Mouse (Mus musculus): Measurements from ENCODE around the gene Atxn10. TPM values are rescaled to one million over a fixed set of nuclear protein-coding genes. Genes with fewer than 3 reads are reported as not detected.
"Not testable (repeated sequence)": the region's sequence is repeated elsewhere in the genome, so short reads cannot be mapped to it uniquely, and the experiment has no call there.

Gene Atxn10
- total RNA-seq, 2 experiments from 2014 or later = 46.5 to 47.1 TPM

DNA sequence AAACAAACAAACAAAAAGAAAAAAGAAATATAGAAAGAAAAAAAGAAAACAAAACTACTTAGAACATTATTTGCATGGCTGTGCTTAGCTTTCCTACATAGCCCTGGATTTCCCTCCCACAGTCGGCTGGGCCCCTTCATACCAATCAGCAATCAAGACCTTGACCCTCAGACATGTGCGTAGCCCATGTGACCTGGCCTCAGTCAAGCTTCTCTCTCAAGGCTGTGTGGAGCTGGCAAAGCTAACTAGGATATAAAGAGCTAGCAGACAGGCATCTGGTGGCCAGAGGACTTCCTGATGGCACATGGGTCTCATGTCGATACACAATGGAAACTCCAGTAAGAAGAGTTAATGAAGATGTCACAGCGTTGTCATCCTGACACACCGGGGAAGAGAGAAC lies 6.9 kb upstream of the Atxn10 start:
- ATAC-seq (replicated peaks; ENCODE audit: low FRiP score, low TSS enrichment, poor library complexity, severe bottlenecking) = no peak

DNA sequence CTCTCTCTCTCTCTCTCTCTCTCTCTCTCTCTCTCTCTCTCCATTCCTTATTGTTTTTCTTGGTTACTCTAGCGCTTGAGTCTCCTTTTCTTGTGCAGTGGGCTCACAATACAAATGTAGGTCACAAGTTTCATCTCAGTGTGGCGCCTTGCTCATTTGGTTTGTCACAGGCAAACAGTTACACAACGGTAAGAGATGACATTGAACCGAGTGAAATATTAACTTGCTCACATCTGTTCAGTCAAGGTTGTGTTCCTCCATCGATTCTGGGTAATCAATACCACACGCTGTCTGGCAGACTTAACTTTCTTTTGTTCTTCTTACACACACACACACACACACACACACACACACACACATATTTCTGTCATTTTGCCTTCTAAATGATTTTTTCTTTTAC lies 6.0 kb upstream of the Atxn10 start:
- ATAC-seq (replicated peaks; ENCODE audit: low FRiP score, low TSS enrichment, poor library complexity, severe bottlenecking) = no peak

DNA sequence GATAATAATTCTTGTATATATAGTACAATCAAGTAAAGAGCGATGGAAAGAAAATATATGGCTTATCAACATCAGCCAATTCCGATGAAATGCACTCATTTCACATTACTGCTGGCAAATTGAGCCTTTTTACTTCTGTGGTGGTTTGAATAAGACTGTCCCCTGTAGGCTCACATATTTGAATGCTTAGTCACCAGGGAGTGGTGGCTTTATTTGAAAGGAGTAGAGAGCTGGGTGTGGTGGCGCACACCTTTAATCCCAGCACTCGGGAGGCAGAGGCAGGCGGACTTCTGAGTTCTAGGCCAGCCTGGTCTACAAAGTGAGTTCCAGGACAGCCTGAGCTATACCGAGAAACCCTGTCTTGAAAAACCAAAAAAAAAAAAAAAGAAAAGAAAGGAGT lies 2.5 kb upstream of the Atxn10 start:
- not testable (repeated sequence) for ATAC-seq (replicated peaks; ENCODE audit: low FRiP score, low TSS enrichment, poor library complexity, severe bottlenecking)

DNA sequence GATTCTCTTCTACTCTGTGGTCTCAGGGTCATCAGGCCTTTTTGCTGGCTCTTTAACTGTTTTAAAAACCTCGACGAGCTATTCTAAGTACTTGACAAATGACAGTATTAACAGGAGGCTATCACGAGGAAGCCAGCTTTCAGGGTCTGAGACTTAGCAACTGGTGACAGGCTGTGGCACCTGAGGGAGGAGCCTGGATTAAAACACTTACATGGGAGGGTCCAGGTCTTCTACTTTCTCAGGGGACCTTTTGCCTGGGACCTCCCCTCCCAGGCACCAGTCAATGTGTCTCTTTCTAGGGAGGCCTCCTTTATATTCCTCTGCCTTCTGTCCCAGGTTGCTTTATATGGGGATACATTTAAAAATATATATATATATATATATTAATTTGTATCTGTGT lies 1.8 kb upstream of the Atxn10 start:
- no peak for ATAC-seq (replicated peaks; ENCODE audit: low FRiP score, low TSS enrichment, poor library complexity, severe bottlenecking)

DNA sequence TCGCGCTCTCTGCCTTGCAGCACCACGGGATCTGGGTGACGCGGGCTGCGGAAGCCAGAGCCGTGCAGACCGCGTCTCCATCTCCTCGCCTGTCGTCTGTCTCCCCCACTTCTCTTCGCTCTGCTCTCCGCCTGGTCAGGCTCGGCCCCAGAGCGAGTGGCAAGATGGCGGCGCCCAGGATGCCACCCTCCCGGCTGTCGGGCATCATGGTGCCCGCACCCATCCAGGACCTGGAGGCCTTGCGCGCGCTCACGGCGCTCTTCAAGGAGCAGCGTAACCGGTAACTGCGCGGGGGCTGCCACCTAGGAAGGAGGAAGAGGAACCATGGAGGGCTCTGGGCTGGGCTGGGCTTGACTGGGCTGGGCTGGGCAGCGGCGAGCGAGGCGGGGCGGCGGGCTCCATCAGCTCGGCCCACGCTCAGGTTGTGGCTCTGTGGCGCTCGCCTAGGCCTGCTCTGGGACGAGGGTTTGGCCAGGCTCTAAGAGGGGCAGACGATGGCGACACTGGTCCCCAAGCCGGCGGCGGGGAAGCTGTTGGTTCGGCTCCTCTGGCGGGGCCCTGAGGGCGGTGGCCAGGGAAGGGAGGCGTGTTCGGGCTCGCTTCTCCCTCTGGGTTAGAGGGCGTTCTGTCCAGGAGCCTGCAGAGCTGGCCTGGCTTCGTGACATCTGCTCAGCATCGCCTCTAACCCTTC lies 401 bp downstream of the Atxn10 start:
- peak; percentile 87 for ATAC-seq (replicated peaks; ENCODE audit: low FRiP score, low TSS enrichment, poor library complexity, severe bottlenecking)

DNA sequence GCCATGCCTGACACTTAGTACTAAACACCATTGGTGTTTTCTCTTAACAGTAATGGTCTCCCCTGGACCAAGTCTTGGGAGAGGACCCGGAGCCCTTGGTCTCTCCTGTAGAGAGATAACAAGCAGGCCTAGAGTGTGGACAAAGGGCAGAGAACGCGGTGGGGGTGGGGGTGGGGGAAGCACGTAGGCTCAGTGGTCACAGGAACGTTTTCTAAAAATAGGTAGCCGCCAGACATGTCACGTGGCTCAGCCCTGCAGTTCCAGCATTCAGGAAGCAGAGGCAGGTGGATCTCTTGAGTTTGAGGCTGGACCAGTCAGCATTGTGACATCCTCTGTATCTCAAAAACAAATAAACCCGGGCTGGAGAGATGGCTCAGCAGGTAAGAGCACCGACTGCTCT lies 1.2 kb downstream of the Atxn10 start:
- no peak for ATAC-seq (replicated peaks; ENCODE audit: low FRiP score, low TSS enrichment, poor library complexity, severe bottlenecking)

DNA sequence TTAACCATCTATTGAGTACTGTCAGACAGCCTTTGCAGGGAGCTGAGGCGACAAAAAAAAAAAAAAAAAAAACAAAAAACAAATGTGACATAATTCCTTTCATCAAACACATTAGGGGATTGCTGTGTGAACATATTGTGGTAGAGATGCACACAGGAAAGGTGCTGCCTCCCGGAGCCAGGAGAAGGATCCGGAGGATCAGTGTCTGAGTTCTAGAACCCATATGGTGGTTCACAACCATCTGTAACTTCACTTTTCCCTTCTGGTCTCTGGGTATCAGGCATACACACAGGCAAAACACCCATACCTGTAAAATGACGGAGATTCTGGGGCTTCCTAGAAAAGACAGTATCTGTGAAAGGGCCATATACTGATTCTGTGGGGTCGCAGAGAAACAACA lies 1.9 kb downstream of the Atxn10 start:
- ATAC-seq (replicated peaks; ENCODE audit: low FRiP score, low TSS enrichment, poor library complexity, severe bottlenecking) = no peak

DNA sequence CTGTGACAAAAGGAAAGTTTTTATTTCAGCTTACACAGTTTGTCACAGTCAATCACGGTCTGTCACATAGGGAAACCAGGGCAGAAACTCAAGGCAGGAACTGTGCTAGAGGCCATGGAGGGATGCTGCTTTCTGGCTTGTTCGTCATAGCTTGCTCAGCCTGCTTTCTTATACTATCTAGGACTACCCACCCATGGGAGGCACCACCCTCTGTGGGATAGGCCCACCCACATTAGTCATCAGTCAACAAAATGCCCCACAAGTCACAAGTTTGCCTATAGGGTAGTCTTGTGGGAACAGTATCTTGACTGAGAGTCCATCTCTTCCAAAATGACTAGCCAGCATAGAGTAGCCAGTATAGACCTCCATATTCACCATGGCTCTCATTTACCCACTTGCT lies 6.2 kb downstream of the Atxn10 start:
- ATAC-seq (replicated peaks; ENCODE audit: low FRiP score, low TSS enrichment, poor library complexity, severe bottlenecking) = no peak

DNA sequence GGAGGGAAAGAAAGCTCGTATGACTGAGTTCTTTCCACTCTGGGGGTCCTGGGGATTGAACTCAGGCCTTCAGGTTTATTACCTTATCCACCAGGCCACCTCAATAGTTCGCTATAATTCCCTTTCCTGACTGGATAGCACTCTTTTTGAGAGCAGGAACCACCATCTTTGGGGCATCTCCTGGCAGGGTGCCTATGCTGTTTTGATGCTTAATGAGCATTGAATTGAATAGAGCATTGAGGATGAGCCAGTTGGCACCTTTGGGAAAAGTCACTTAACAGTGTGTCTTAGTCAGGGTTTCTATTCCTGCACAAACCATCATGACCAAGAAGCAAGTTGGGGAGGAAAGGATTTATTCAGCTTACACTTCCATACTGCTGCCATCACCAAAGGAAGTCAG lies 8.6 kb downstream of the Atxn10 start:
- no peak for ATAC-seq (replicated peaks; ENCODE audit: low FRiP score, low TSS enrichment, poor library complexity, severe bottlenecking)

DNA sequence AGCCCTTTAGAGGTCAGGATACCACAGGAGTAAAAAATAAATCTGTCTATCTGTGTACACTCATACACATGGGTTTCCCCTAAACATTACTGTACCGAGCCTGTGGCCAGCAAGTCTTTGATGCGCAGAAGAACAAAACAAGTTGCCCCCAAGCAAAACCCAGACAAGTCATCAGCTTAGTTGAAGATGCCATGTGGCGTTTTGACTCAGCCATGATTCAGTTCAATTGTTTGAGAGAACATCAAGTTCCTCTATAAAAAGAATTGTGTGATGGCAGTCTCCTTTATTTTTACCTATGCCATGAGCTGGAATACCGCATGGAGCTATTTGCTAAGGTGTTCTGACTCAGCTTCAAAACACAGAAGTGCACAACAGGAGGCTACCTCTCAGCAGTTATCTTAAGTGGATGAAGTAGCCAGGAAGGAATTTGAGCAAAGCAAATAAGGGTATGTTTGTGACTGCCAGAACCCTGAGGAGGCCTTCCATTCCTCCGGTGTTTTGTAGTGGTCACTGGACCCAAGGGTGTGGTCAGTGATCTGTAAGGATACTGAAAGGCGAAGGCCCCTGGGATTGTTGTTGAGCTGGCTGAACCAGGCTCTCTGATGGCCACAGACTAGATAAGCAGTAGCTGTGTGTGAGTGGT lies 11.1 kb downstream of the Atxn10 start:
- ATAC-seq (replicated peaks; ENCODE audit: low FRiP score, low TSS enrichment, poor library complexity, severe bottlenecking) = no peak

DNA sequence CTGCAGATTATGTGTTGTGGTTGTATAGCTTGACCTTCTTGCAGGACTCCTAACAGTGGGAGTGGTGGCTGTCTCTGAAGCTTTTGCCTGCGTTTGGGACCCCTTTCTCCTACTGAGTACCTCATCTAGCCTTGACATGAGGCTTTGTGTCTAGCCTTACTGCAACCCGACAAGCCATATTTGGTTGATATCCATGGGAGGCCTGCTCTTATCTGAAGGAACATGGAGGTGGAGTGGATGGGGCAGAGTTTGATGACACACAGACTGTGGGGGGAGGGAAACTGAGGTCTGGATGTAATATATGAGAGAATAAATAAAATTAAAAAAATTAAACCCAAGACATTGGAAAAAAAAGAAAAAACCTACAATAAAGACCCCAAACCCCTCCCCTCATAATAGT lies 14.1 kb downstream of the Atxn10 start:
- ATAC-seq (replicated peaks; ENCODE audit: low FRiP score, low TSS enrichment, poor library complexity, severe bottlenecking) = 0 out of 2 replicates have a peak, but pooled peaks have one; percentile 37

DNA sequence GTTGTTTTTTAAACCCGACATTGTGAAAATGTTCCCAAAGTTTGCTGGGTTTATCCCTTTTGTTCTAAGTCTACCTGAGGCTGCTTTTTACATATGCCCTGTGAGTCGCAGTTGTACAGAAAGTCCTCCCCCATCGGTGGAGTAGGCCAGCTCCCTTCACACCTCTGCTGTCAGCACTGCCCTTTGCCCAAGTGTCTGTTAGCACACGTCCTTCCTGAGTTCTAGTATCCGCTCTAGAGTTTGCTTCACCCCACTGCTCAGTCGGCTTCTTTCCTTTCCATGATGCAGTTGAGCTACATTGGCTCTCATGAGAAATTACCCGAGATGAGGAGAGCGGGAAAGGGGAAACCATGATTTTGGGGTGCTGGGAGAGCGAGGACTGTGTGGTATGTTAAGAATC lies 18.0 kb downstream of the Atxn10 start:
- ATAC-seq (replicated peaks; ENCODE audit: low FRiP score, low TSS enrichment, poor library complexity, severe bottlenecking) = no peak

DNA sequence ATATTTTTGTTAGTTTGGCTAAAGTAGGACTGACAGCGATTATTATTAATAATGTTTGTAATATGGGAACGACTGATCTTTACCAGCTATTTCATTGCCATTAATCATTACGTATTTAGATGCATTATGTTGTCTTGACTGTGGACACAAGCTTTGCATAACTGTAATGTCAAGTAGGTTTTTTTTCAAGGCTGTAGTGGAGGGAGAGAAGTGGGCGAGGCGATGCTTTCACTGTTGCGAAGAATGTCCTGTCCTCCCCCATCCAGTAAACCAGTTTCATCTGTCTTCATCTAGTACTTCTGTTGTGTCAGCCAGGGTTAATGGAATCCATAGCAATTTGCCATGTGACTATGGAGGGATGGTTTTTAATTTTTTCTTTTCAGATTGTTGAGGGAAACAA lies 20.1 kb downstream of the Atxn10 start:
- ATAC-seq (replicated peaks; ENCODE audit: low FRiP score, low TSS enrichment, poor library complexity, severe bottlenecking) = no peak

DNA sequence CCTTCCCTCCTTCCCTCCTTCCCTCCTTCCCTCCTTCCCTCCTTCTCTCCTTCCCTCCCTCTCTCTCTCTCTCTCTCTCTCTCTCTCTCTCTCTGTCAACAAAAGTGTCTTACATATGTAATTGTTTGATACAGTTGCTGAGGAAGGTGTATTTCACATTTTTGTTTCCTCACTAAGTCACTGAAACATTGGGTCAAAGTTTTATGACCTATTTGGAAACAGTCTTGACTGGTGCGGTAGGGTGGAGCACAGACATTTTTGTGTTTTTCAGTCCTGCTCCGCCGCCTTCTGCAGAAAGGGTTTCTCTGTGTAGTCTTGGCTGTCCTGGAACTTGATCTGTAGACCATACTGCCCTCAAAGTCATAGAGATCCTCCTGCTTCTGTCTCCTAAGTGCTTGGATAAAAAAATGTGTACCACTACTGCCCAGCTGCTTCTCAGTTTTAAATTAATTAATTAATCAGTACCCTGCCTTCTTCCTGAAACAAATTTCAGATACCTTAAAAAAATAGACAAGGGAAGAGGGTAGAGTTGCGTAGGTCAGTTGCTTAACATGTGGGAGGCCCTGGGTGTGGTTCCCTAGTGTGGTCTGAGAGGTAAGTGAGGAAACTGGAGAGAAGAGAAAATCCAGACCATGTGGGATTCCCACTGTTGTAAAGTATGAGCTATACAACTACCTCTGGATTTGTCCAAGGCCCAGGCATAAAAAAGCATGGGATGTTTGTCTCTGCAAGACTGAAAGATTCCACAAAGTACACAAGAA lies 21.6 kb downstream of the Atxn10 start:
- no peak for ATAC-seq (replicated peaks; ENCODE audit: low FRiP score, low TSS enrichment, poor library complexity, severe bottlenecking)

DNA sequence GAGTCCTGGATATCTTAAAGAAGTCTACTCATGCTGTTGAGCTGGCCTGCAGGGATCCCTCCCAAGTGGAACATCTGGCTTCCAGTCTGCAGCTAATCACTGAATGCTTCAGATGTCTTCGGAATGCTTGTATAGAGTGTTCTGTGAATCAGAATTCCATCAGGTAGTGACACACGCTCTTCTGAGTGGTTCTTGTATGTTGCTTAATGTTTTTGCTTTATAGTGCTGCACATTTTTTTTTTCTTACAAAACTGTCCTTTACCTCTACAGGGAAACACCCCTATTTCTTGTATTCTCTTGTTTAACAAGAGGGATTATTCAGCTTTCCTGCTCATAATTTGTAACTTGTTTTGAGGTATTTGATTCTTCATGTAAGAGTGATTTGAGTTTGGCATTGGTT lies 23.4 kb downstream of the Atxn10 start:
- no peak for ATAC-seq (replicated peaks; ENCODE audit: low FRiP score, low TSS enrichment, poor library complexity, severe bottlenecking)

DNA sequence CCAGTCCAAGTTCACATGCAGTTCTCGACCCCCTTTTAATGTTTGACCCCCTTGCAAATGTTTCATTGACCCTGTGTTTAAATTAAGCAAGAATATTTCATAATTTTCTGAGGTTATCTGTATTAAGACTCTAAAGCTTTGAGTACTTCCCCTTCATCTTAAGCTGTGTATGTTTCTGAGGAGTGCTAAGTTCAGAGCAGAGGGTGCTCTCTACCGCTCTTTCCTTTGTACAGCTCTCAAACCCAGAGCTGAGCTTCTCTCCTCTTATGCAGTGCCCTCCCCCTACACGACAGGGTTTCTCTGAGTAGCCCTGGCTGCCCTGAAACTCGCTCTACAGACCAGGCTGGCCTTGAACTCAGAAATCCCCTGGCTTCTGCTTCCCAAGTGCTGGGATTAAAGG lies 23.9 kb downstream of the Atxn10 start:
- no peak for ATAC-seq (replicated peaks; ENCODE audit: low FRiP score, low TSS enrichment, poor library complexity, severe bottlenecking)

DNA sequence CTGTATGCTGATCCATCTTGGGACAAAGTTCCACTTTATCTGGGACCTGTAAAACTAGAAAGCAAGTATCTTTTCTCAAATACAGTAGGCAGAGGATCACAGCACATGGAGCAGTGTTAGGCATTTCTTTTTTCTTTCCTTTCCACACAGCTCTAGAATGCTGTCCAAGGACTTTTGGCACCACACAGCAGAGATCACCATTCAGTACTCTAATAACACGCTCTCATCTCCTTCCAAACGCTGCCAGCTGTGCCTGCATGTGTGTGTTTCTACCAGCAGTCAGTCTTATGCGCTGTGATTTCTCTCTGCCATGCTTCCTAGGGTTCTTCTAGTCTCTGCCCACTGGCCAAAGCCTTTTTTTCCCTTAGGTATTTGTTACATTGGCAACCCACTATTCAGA lies 28.3 kb downstream of the Atxn10 start:
- ATAC-seq (replicated peaks; ENCODE audit: low FRiP score, low TSS enrichment, poor library complexity, severe bottlenecking) = no peak

DNA sequence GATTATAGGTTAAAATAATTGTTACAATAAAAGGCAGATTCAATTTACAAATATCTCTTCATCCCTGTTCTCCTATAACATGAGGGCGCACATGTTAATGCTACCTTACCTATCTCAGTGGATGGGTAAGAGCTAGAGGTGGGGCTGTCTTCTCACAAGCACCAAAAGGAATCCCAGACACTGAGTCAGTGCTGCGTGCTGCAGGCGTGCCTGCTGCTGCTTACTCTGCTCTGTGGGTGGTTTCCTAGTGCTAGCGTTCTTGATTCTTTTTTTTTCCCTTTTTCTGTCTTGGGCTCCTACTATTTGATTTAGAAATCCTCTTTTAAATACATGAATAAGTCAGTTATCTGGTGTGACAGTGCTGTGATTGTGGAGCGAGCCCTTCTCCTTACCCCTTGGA lies 30.9 kb downstream of the Atxn10 start:
- ATAC-seq (replicated peaks; ENCODE audit: low FRiP score, low TSS enrichment, poor library complexity, severe bottlenecking) = no peak

DNA sequence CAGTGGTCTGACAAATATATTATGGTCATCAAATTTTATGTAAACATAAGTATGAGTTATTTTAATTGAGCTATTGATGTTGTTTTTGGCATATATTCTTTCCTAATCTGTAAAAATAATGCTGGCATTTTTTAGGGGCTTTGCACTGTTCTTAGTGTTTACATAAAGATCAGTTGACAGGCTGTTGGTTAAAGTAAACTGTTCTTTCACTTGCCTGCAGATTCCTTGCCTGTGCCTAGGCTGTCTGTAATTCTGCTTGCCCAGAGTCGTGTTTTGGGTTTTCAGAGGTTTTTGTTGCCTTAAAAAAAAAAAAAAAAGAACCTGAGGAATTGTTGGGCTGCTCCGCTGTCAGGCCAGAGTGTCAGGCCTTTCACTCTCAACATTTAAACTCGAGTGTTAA lies 33.7 kb downstream of the Atxn10 start:
- no peak for ATAC-seq (replicated peaks; ENCODE audit: low FRiP score, low TSS enrichment, poor library complexity, severe bottlenecking)

DNA sequence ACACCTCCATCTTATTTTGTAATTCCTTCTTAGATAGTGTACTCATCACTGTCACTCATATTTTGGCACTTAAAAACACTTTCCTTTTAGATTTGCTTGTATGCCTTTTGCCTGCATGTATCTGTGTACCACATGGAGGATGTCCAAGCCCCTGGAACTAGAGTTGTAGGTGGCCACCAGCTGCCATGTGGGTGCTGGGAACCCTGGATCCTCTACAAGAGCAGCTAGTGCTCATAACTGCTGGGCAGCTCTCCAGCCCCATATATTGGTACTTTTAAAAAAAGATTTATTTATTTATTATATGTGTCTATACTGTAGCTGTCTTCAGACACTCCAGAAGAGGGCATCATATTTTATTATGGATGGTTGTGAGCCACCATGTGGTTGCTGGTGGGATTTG lies 37.1 kb downstream of the Atxn10 start:
- ATAC-seq (replicated peaks; ENCODE audit: low FRiP score, low TSS enrichment, poor library complexity, severe bottlenecking) = no peak

DNA sequence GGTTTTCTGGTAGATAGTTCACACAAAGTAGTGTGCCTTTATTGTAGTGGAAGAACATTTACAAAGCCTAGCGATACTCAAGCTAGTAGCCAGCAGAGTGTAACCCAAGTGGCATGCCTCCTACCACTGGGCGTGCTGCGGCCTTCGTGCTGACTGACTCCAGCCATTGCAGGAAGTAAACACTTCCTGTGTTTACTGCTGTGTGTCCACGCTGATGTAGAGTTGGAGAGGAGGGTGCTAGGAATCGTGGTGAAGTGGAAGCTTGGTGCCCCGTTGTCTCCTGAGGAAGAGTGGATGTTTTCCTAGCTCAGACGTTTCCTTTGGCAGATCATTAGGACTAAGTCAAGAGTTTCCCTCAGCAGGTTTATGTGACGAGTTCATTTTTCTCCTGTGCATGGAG lies 47.4 kb downstream of the Atxn10 start:
- no peak for ATAC-seq (replicated peaks; ENCODE audit: low FRiP score, low TSS enrichment, poor library complexity, severe bottlenecking)

Measured in megakaryocyte-erythroid progenitor cell, adult 5-6 weeks (primary cell).